In the genomic region with DNA sequence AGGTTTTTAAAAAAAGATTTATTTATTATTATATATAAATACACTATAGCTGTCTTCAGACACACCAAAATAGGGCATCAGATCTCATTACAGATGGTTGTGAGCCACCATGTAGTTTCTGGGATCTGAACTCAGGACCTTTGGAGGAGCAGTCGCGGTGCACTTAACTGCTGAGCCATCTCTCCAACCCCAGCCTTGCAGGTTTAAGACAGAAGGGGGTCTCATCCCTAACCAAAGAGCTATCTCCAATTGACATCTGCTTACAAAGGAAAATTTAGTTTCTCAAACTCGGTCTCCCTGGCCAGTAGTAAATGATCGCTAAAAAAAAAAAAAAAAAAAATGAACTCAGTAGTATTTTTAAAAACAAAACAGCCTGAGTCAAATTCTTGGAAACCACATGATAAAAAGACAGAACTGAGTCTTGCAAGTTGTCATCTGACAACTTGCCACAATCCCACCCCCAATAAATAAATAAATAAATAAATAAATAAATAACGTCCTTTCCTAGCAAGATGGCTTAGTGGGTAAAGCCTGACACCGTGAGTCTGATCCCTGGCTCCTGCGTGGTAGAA, we compare ENCODE assay signal across 27 mouse cellular contexts.
"Had no signal": no experiment of that assay in that cellular context is flagged by ENCODE, and none has a peak within 500 bp of the region (broad histone marks: within the 10 kb centered on the region; RNA-seq: fewer than 3 reads in every experiment).

No protein-coding gene starts in this region.

- ATAC-seq: hindbrain, embryonic 16.5 days; inflammation-experienced regulatory T-cells, adult 6 months; intestine, embryonic 15.5 days; intestine, postnatal 0 days had no signal

- H3K4me3 ChIP-seq: gastrocnemius, adult 2 months; heart, embryonic 10.5 days; heart, embryonic 12.5 days; hindbrain, embryonic 10.5 days; hindbrain, embryonic 12.5 days; intestine, embryonic 15.5 days; layer of hippocampus, adult 2 months; left cerebral cortex, adult 2 months; limb, embryonic 10.5 days; limb, embryonic 12.5 days; liver, embryonic 13.5 days had no signal

- H3K4me2 ChIP-seq: heart, embryonic 12.5 days; hindbrain, embryonic 12.5 days; hindbrain, embryonic 14.5 days; intestine, embryonic 15.5 days; limb, embryonic 12.5 days; liver, embryonic 11.5 days; liver, embryonic 13.5 days had no signal

- DNase-seq: gastrocnemius, adult 2 months; gastrocnemius, postnatal 10 days; gastrocnemius, postnatal 25 days; heart, adult 18-20 months; heart, postnatal 10 days; heart, postnatal 4 days; kidney, adult 18-20 months; kidney, adult 8-10 months; kidney, postnatal 10 days; kidney, postnatal 25 days; kidney, postnatal 4 days; liver; liver, embryonic 13.5 days had no signal

- H3K9ac ChIP-seq: heart, embryonic 12.5 days; hindbrain, embryonic 12.5 days; hindbrain, embryonic 14.5 days; intestine, embryonic 15.5 days; limb, embryonic 12.5 days; liver, embryonic 13.5 days had no signal

- H3K4me1 ChIP-seq: hindbrain, embryonic 12.5 days; limb, embryonic 12.5 days had no signal

- H3K27ac ChIP-seq: gastrocnemius, adult 2 months; heart, embryonic 10.5 days; hindbrain, embryonic 10.5 days; hindbrain, embryonic 12.5 days; hindbrain, embryonic 14.5 days; intestine, embryonic 15.5 days; layer of hippocampus, adult 2 months; left cerebral cortex, adult 2 months; limb, embryonic 10.5 days; limb, embryonic 12.5 days; liver, embryonic 13.5 days had no signal

- H3K9me3 ChIP-seq: heart, embryonic 10.5 days; intestine, embryonic 15.5 days; limb, embryonic 10.5 days; liver, embryonic 13.5 days had no signal

- H3K36me3 ChIP-seq: heart, embryonic 10.5 days; heart, embryonic 12.5 days; hindbrain, embryonic 10.5 days; hindbrain, embryonic 12.5 days; intestine, embryonic 15.5 days; limb, embryonic 10.5 days; limb, embryonic 12.5 days; liver, embryonic 13.5 days had no signal

- H3K27me3 ChIP-seq: heart, embryonic 12.5 days; hindbrain, embryonic 12.5 days; intestine, embryonic 15.5 days; limb, embryonic 12.5 days; liver, embryonic 13.5 days had no signal
